Mouse (Mus musculus): Measurements from ENCODE around the gene Sema4b. TPM values are rescaled to one million over a fixed set of nuclear protein-coding genes. Genes with fewer than 3 reads are reported as not detected.

Sema4b gene
- polyA plus RNA-seq, 1 experiment from 2014 or later: 11.9 TPM

DNA sequence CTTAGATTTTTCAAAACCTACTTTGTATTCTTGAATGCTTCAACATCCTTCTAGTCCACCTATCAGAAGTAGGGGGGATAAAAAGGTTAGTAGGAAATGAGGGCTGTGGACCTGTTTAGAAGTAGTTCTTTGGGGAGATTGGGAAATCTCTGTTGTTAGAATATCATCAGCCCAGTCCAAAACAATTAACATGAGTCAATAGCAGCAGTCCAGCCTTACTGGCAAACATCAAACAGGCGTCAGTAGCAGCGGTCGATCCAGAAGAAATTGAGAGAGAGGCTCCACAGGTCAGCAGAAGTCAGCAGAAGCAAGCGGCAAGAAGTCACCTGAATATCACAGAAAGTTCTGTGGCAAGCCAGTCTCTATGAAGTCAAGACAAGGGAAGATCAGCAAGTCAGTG lies 58.2 kb downstream of the Sema4b start:
- Histone ChIP-seq H3K27me3 (ENCODE audit: insufficient read depth, low read length) (no peaks in the 10 kb centered on the region), H3K36me3 (ENCODE audit: insufficient read depth) (peaks cover 8% of the 10 kb centered on the region; the same call in 1 of the 2 replicates), H3K4me1 (ENCODE audit: insufficient read depth) (no peaks in the 10 kb centered on the region), H3K27ac (ENCODE audit: low read depth) (no peak overlapping the region), H3K9ac (no peak overlapping the region), H3K9me3 (ENCODE audit: low read depth, low read length) (no peaks in the 10 kb centered on the region), H3K4me3 (ENCODE audit: low read depth, low read length) (no peak overlapping the region), H3K4me2 (no peak overlapping the region)
- TF ChIP-seq CTCF (IDR thresholded peaks at IDR 0.05; ENCODE audit: low read depth): no peak
- ATAC-seq (ENCODE audit: insufficient read depth) (no peak), DNase-seq (no peak)
- 83% methylated on average over 4 of the region's 4 CpGs for WGBS

DNA sequence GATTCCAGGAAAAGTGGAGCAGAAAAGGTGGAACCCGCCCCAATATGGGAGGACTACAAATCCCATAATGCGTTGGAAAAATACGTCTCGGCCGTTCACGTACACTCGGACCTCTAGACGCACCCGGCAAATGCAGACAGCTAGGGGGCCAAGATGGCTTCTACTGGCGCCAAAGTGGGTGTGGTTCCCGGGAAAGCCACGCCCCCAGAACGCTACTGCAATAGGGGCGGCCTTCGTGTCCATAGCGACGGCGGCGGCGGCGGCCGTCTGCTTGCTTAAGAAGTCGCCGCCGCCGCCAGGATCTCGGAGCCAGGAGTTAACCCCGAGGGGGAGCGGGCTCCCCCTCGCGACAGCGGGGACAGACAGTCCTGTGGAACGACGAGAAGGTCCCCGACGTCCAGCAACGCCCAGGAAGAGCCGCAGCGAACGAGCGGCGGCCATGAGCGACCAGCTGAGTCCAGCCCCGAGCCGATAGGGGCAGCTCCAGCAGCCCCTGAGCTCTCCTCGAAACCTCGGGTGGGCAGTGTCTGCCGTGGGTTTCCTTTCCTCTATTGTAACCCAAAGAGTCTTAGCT lies 59.6 kb downstream of the Sema4b start, which contains the start of gene Ttll13:
Gene Ttll13, plus strand, starts transcription at position 229 of the 574 bp plus-strand sequence.
- Histone ChIP-seq H3K9ac (peak within 1 kb of the TSS; percentile 60), H3K36me3 (ENCODE audit: insufficient read depth) (no peaks in the 10 kb centered on the region), H3K4me2 (peak within 1 kb of the TSS; percentile 66), H3K27ac (ENCODE audit: low read depth) (peak within 1 kb of the TSS; percentile 81), H3K9me3 (ENCODE audit: low read depth, low read length) (no peaks in the 10 kb centered on the region), H3K4me3 (ENCODE audit: low read depth, low read length) (peak within 1 kb of the TSS; percentile 55), H3K4me1 (ENCODE audit: insufficient read depth) (no peaks in the 10 kb centered on the region), H3K27me3 (ENCODE audit: insufficient read depth, low read length) (no peaks in the 10 kb centered on the region)
- peak; percentile 43 for TF ChIP-seq CTCF (IDR thresholded peaks at IDR 0.05; ENCODE audit: low read depth)
- under 1% methylated on average over 48 of the region's 48 CpGs for WGBS
- ATAC-seq (ENCODE audit: insufficient read depth) (peak; percentile 97), DNase-seq (peak; percentile 100)

DNA sequence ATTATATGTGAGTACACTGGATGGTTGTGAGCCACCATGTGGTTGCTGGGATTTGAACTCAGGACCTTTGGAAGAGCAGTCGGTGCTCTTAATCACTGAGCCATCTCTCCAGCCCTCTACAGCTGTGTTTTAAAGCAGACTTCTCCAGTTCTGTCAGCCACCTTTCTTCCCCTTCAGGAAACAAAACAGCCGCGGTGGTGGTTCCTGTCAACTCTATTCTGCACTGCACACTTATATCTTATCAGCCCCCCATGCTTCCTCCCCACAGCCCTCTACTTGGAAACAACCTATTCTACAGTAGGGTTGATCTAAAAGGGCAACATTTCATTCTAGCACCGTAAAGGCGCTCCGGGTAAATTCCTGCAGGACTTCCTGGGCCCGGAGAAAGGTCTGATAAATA lies 60.2 kb downstream of the Sema4b start:
- no peak for TF ChIP-seq CTCF (IDR thresholded peaks at IDR 0.05; ENCODE audit: low read depth)
- no peaks in the 10 kb centered on the region for H3K4me1 ChIP-seq (ENCODE audit: insufficient read depth)
- peak overlapping the region; percentile 60 for H3K9ac ChIP-seq
- ATAC-seq (ENCODE audit: insufficient read depth) (no peak), DNase-seq (no peak)
- peak overlapping the region; percentile 66 for H3K4me2 ChIP-seq
- no peaks in the 10 kb centered on the region for H3K27me3 ChIP-seq (ENCODE audit: insufficient read depth, low read length)
- 31% methylated on average over 7 of the region's 7 CpGs for WGBS
- 0 out of 2 replicates have a peak overlapping the region, but pooled peaks have one; percentile 81 for H3K27ac ChIP-seq (ENCODE audit: low read depth)
- no peaks in the 10 kb centered on the region for H3K36me3 ChIP-seq (ENCODE audit: insufficient read depth)
- peak overlapping the region; percentile 55 for H3K4me3 ChIP-seq (ENCODE audit: low read depth, low read length)
- no peaks in the 10 kb centered on the region for H3K9me3 ChIP-seq (ENCODE audit: low read depth, low read length)

- H3K9ac ChIP-seq: no peak overlapping the region
- H3K27me3 ChIP-seq (ENCODE audit: insufficient read depth, low read length): no peaks in the 10 kb centered on the region
- 72% methylated on average over 7 of the region's 7 CpGs for WGBS
- no peak overlapping the region for H3K27ac ChIP-seq (ENCODE audit: low read depth)
- no peaks in the 10 kb centered on the region for H3K9me3 ChIP-seq (ENCODE audit: low read depth, low read length)
- TF ChIP-seq CTCF (IDR thresholded peaks at IDR 0.05; ENCODE audit: low read depth): no peak
- no peaks in the 10 kb centered on the region for H3K4me1 ChIP-seq (ENCODE audit: insufficient read depth)
- H3K4me3 ChIP-seq (ENCODE audit: low read depth, low read length): no peak overlapping the region
- no peak overlapping the region for H3K4me2 ChIP-seq
- no peak for ATAC-seq (ENCODE audit: insufficient read depth)
- no peaks in the 10 kb centered on the region for H3K36me3 ChIP-seq (ENCODE audit: insufficient read depth)
- no peak for DNase-seq
Measured at GRCm38 (mm10) chr7:80252437-80252836, 65.8 kb downstream of the Sema4b start.

DNA sequence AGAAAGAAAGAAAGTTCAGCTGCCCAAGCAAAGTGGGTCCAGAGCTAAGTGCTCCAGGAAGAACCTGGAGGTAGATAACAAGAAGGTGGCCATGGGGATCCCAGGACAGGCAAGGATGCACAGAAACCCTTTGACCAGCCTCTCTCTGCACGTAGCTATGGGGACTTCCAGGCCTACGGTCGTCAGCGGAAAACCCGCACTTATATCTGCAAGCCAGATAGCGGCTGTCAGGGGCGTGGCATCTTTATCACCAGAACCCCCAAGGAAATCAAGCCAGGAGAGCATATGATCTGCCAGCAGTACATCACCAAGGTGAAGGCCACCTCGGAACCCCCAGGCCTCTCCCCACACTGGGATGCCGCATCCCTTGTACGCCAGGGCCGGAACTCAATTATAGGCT lies 66.2 kb downstream of the Sema4b start:
- Histone ChIP-seq H3K4me3 (ENCODE audit: low read depth, low read length) (no peak overlapping the region), H3K27ac (ENCODE audit: low read depth) (no peak overlapping the region), H3K9me3 (ENCODE audit: low read depth, low read length) (no peaks in the 10 kb centered on the region), H3K9ac (no peak overlapping the region), H3K4me1 (ENCODE audit: insufficient read depth) (no peaks in the 10 kb centered on the region), H3K36me3 (ENCODE audit: insufficient read depth) (no peaks in the 10 kb centered on the region), H3K27me3 (ENCODE audit: insufficient read depth, low read length) (no peaks in the 10 kb centered on the region), H3K4me2 (no peak overlapping the region)
- ATAC-seq (ENCODE audit: insufficient read depth) (no peak), DNase-seq (no peak)
- 83% methylated on average over 11 of the region's 11 CpGs for WGBS
- no peak for TF ChIP-seq CTCF (IDR thresholded peaks at IDR 0.05; ENCODE audit: low read depth)

GRCm38 (mm10) chr7:80255981-80256380 lies 69.3 kb downstream of the Sema4b start:
- no peaks in the 10 kb centered on the region for H3K27me3 ChIP-seq (ENCODE audit: insufficient read depth, low read length)
- DNase-seq (no peak), ATAC-seq (ENCODE audit: insufficient read depth) (no peak)
- WGBS: 72% methylated on average over 2 of the region's 2 CpGs
- peak; percentile 10; the same call in 1 of the 2 replicates for TF ChIP-seq CTCF (IDR thresholded peaks at IDR 0.05; ENCODE audit: low read depth)
- no peaks in the 10 kb centered on the region for H3K36me3 ChIP-seq (ENCODE audit: insufficient read depth)
- no peak overlapping the region for H3K4me2 ChIP-seq
- H3K4me1 ChIP-seq (ENCODE audit: insufficient read depth): no peaks in the 10 kb centered on the region
- H3K27ac ChIP-seq (ENCODE audit: low read depth): no peak overlapping the region
- no peak overlapping the region for H3K9ac ChIP-seq
- no peak overlapping the region for H3K4me3 ChIP-seq (ENCODE audit: low read depth, low read length)
- H3K9me3 ChIP-seq (ENCODE audit: low read depth, low read length): no peaks in the 10 kb centered on the region

DNA sequence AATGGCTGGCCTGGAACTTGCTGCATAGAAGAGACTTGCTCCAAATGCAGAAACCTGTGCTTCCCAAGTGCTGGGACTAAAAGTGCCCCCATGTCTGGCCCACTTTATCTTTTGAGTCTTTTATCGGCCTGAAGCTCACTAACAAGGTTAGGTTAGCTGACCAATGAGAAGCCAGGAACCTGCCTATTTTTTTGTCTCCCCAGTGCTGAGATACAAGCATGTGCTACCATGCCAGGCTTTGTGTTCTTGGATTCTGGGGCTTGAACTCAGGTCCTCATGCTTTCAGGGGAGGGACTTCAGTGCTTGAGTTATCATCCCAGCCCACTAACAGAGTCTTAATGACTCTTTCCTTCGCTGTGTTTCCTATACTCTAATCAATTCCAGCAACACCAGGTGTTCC lies 71.1 kb downstream of the Sema4b start:
- Histone ChIP-seq H3K27ac (ENCODE audit: low read depth) (no peak overlapping the region), H3K9me3 (ENCODE audit: low read depth, low read length) (no peaks in the 10 kb centered on the region), H3K4me2 (no peak overlapping the region), H3K4me3 (ENCODE audit: low read depth, low read length) (no peak overlapping the region), H3K4me1 (ENCODE audit: insufficient read depth) (no peaks in the 10 kb centered on the region), H3K9ac (no peak overlapping the region), H3K27me3 (ENCODE audit: insufficient read depth, low read length) (no peaks in the 10 kb centered on the region), H3K36me3 (ENCODE audit: insufficient read depth) (no peaks in the 10 kb centered on the region)
- 61% methylated on average over 2 of the region's 2 CpGs for WGBS
- TF ChIP-seq CTCF (IDR thresholded peaks at IDR 0.05; ENCODE audit: low read depth): no peak
- no peak for DNase-seq
- ATAC-seq (ENCODE audit: insufficient read depth): no peak
